13 mouse cellular contexts compared by ENCODE assay signal in genomic region chr17:84203340-84203739, GRCm38 (mm10). TPM values are rescaled to one million over a fixed set of nuclear protein-coding genes. Genes with fewer than 3 reads are reported as not detected.
DNase-seq lines count a peak whose midpoint lies in the region; ATAC-seq and TF ChIP-seq lines count a peak whose summit lies in the region.
"Had no signal": no experiment of that assay in that cellular context is flagged by ENCODE, and none has a peak within 500 bp of the region (broad histone marks: within the 10 kb centered on the region; RNA-seq: fewer than 3 reads in every experiment).

No protein-coding gene starts in this region.

- H3K9ac ChIP-seq in heart, embryonic 11.5 days (ENCODE audit: low read depth, low read length) = peak overlapping the region; percentile 40; the same call in 1 of the 2 replicates
- H3K9ac ChIP-seq in intestine, embryonic 15.5 days = no peak overlapping the region
- H3K9ac ChIP-seq in stomach, embryonic 16.5 days (ENCODE audit: low read length) = no peak overlapping the region
- H3K9ac ChIP-seq: lung, embryonic 15.5 days had no signal

- H3K9me3 ChIP-seq in heart, embryonic 11.5 days (replicated peaks; ENCODE audit: control insufficient read depth, low read length) = no peaks in the 10 kb centered on the region
- no peaks in the 10 kb centered on the region for H3K9me3 ChIP-seq in intestine, embryonic 15.5 days
- H3K9me3 ChIP-seq in stomach, embryonic 16.5 days (replicated peaks; ENCODE audit: control insufficient read depth, low read length) = no peaks in the 10 kb centered on the region
- H3K9me3 ChIP-seq: lung, embryonic 15.5 days had no signal

- H3K4me3 ChIP-seq in heart, embryonic 11.5 days (ENCODE audit: low read depth, low read length) = no peak overlapping the region
- H3K4me3 ChIP-seq in lung, adult 2 months (replicated peaks; ENCODE audit: extremely low read depth, low read depth, low read length) = no peak overlapping the region
- H3K4me3 ChIP-seq in intestine, embryonic 15.5 days (replicated peaks) = no peak overlapping the region
- H3K4me3 ChIP-seq in stomach, embryonic 16.5 days (replicated peaks; ENCODE audit: low read length) = no peak overlapping the region
- H3K4me3 ChIP-seq: lung, embryonic 15.5 days had no signal

- ATAC-seq in heart, embryonic 11.5 days (replicated peaks; ENCODE audit: insufficient number of reproducible peaks, low FRiP score, low TSS enrichment) = no peak
- peak; percentile 54 for ATAC-seq in intestine, embryonic 15.5 days
- ATAC-seq in stomach, embryonic 16.5 days (ENCODE audit: insufficient read depth, low FRiP score) = 0 out of 2 replicates have a peak, but pooled peaks have one; percentile 21
- no peak for ATAC-seq in CD4-positive, CD25-positive, alpha-beta regulatory T cell, adult 4 months
- ATAC-seq: Patski had no signal

- no peak overlapping the region for H3K4me2 ChIP-seq in heart, embryonic 11.5 days
- no peak overlapping the region for H3K4me2 ChIP-seq in intestine, embryonic 15.5 days (replicated peaks)
- H3K4me2 ChIP-seq in stomach, embryonic 16.5 days (ENCODE audit: low read depth, low read length) = no peak overlapping the region
- H3K4me2 ChIP-seq: lung, embryonic 15.5 days had no signal

- TF ChIP-seq POLR2A in lung, adult 2 months (IDR thresholded peaks at IDR 0.05; ENCODE audit: borderline replicate concordance, extremely low read depth, low read depth, low read length) = no peak

- no peaks in the 10 kb centered on the region for H3K27me3 ChIP-seq in heart, embryonic 11.5 days (ENCODE audit: control insufficient read depth, insufficient read depth, low read length)
- H3K27me3 ChIP-seq in intestine, embryonic 15.5 days (replicated peaks) = no peaks in the 10 kb centered on the region
- no peaks in the 10 kb centered on the region for H3K27me3 ChIP-seq in stomach, embryonic 16.5 days (ENCODE audit: control insufficient read depth, insufficient read depth, low read length)
- H3K27me3 ChIP-seq: lung, embryonic 15.5 days; Patski had no signal

- no peak overlapping the region for H3K27ac ChIP-seq in heart, embryonic 11.5 days (ENCODE audit: low read depth, low read length)
- H3K27ac ChIP-seq in intestine, embryonic 15.5 days = peak overlapping the region; percentile 56; the same call in 1 of the 2 replicates
- peak overlapping the region; percentile 48 for H3K27ac ChIP-seq in stomach, embryonic 16.5 days (ENCODE audit: low read length)
- H3K27ac ChIP-seq: lung, embryonic 15.5 days had no signal

- 73% methylated on average over 7 of the region's 7 CpGs for WGBS in heart, embryonic 11.5 days (ENCODE audit: insufficient replicate concordance)
- WGBS in lung, adult 2 months = 84% methylated on average over 7 of the region's 7 CpGs
- WGBS in intestine, embryonic 15.5 days = 59% methylated on average over 7 of the region's 7 CpGs
- WGBS in stomach, embryonic 16.5 days = 70% methylated on average over 7 of the region's 7 CpGs

- no peaks in the 10 kb centered on the region; the same call in 1 of the 2 replicates for H3K36me3 ChIP-seq in heart, embryonic 11.5 days (ENCODE audit: control insufficient read depth, insufficient read depth, low read length)
- 0 out of 2 replicates have a peak, but pooled peaks cover 3% of the 10 kb centered on the region for H3K36me3 ChIP-seq in intestine, embryonic 15.5 days
- H3K36me3 ChIP-seq in stomach, embryonic 16.5 days (ENCODE audit: control insufficient read depth, insufficient read depth, low read length) = no peaks in the 10 kb centered on the region

- peaks cover 9% of the 10 kb centered on the region; the same call in 1 of the 2 replicates for H3K4me1 ChIP-seq in heart, embryonic 11.5 days (ENCODE audit: control insufficient read depth, insufficient read depth, low read length)
- H3K4me1 ChIP-seq in lung, adult 2 months (ENCODE audit: control insufficient read depth, insufficient read depth, low read length) = no peaks in the 10 kb centered on the region
- H3K4me1 ChIP-seq in intestine, embryonic 15.5 days (replicated peaks) = peaks cover 23% of the 10 kb centered on the region
- H3K4me1 ChIP-seq in stomach, embryonic 16.5 days (ENCODE audit: control insufficient read depth, insufficient read depth, low read length) = peaks cover 14% of the 10 kb centered on the region
- H3K4me1 ChIP-seq: lung, embryonic 15.5 days had no signal

- TF ChIP-seq CTCF in lung, adult 2 months (IDR thresholded peaks at IDR 0.05; ENCODE audit: insufficient read depth, low read length) = no peak

- no peak for DNase-seq in heart, postnatal 4 days
- peak; percentile 25 for DNase-seq in lung, postnatal 36 days
- DNase-seq in lung, adult 2 months = no peak
- DNase-seq in urinary bladder, postnatal 14 days (ENCODE audit: low spot score) = no peak
- DNase-seq: cerebellum, postnatal 14 days; gastrocnemius, postnatal 36 days; thymus, postnatal 4 days had no signal

RNA-seq across cellular contexts. Expression of gene Zfp36l2, which starts 15.6 kb away (rescaled TPM):
- polyA plus RNA-seq in heart, embryonic 11.5 days (2014; fragmentation: Nextera tagmentation; extraction: Ambion mirVana) = 8.0 and 9.6 TPM in 2 replicates
- total RNA-seq in heart, postnatal 4 days (2021) = 10 to 100 TPM; 37.0 to 41.0 TPM
- polyA plus RNA-seq in lung, adult 2 months (2012; rRNA removed) = 101 and 187 TPM in 2 replicates
- polyA plus RNA-seq in intestine, embryonic 15.5 days (2015; fragmentation: Nextera tagmentation; extraction: Ambion mirVana) = 23.2 and 29.7 TPM in 2 replicates
- 12.7 and 14.5 TPM in 2 replicates for polyA plus RNA-seq in stomach, embryonic 16.5 days (2015; fragmentation: Nextera tagmentation; extraction: Ambion mirVana)
- polyA plus RNA-seq in CD4-positive, CD25-positive, alpha-beta regulatory T cell, adult 4 months (2017; shearing (Covaris generic)) = 10 to 100 TPM; 26.9 to 79.1 TPM

Comparison
In these comparisons a context has a peak if more than half of its experiments do, and no peak if none do; other contexts are left out.
1. ATAC-seq: peak in intestine, embryonic 15.5 days (single experiment) and stomach, embryonic 16.5 days (single experiment); none in heart, embryonic 11.5 days (single experiment) and CD4-positive, CD25-positive, alpha-beta regulatory T cell, adult 4 months (single experiment).